Mouse (Mus musculus) urinary bladder, postnatal 4 days (tissue): Measurements from ENCODE around the gene Olfr1419.
"Not testable (repeated sequence)": the region's sequence is repeated elsewhere in the genome, so short reads cannot be mapped to it uniquely, and the experiment has no call there.

Experiments
- DNase-seq, 2 experiments: peaks; one replicate each; pipeline ENCODE4 v3.0.0; 2021 to 2022; ENCODE audit warnings: low spot score in 2 of 2

The Olfr1419 gene

DNA sequence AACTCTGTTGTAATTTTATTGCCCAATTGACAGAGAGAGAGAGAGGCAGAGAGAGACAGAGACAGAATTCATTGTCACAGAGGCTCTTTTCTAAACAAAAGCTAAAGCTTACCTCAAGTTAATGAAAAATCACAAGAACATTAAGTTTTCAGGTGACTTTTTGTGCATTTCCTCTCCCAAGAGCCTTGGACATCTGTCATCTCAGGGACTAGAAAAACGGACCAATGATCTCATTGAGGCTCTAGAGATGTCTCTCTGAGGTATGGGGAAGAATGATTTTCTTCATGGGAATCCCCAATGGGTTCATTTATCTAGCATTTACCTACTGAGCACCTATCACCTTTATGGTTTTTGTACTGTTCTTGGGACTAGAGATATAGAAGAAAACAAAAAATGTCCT lies at the start of gene Olfr1419:
TSS of gene Olfr1419 (minus strand) at position 101 of the 400 bp plus-strand sequence.
- no peak for DNase-seq

DNA sequence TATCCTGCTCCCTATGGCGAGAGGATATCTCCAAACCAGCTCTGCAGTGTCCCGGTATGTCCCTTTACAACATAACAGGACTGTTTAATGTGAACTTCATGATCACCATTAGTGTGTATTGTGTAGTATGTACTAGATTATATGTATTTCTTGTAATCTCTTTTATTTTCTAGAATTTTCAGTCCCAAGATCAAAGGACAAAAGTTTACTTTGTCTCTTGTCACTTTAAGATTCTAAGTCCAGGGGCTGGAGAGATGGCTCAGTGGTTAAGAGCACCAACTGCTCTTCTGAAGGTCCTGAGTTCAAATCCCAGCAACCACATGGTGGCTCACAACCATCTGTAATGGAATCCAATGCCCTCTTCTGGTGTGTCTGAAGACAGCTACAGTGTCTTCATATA lies 47.6 kb upstream of the Olfr1419 start:
- DNase-seq = not testable (repeated sequence)

DNA sequence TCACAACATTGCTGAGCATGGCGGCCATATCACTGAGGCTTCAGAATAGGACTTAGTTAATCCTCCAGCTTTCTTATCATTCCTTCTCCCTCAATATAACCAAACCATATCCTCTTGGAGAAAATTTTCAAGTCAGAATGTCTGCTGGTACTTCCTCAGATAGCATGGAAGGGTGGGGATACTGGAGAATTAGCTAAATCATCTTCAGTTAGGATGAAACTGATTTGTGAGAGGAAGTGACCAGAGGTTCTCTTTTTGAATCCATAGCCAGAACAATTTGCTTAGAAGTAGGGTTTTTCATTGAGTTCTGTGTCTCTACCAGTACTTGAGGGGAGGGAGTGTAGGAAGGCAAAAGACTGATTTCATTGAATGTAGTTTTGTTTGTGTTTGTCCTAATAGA lies 47.2 kb upstream of the Olfr1419 start:
- DNase-seq = no peak

DNA sequence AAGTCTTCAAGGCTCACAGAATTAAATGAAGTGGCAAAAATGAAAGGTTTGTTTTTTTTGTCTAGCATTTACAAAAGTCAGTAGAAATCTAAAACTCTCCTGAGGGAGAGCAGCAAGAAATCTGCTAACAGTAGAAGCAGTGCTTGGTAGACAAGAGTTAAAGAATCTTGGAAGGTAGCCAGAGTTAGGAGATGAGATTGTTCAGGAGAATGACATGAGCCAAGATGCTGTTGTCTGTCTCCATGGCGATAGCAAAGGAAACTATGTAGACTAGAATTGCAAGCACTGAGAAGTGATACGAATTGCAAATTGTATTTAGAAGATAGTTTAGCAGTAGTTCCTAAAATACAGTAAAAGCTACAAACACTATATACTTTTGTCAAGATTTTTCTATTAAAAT lies 40.9 kb upstream of the Olfr1419 start:
- no peak for DNase-seq

DNA sequence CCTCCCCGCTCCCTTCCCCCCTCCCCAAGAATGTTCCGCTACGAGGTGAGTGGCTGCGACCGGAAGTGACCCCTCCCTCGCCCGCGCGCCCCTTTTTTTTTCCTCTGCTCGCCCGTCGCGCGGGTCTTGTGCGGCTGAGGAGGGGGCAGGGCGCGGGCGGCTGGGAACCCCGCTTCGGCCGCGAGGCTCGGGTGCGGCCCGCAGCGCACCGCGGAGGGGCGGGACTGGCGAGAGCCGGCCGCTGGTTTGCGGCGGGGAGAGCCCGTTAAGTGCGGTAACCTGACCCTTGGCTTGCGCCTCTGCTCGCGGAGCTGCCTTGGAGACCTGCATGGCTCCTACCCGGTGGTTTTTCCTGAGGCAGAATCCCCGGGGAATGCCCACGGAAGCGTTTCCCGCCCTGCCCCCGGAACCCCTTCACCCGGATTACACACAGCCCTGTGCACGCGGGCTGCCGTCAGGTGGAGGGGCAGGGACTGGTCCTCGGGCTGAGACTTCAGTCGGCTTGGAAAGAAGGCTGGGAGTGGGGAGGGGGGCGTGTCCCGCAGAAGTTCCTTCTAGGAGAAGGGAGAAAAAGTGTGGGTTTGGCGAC lies 37.7 kb upstream of the Olfr1419 start:
- DNase-seq = peak; percentile 48 to 70

DNA sequence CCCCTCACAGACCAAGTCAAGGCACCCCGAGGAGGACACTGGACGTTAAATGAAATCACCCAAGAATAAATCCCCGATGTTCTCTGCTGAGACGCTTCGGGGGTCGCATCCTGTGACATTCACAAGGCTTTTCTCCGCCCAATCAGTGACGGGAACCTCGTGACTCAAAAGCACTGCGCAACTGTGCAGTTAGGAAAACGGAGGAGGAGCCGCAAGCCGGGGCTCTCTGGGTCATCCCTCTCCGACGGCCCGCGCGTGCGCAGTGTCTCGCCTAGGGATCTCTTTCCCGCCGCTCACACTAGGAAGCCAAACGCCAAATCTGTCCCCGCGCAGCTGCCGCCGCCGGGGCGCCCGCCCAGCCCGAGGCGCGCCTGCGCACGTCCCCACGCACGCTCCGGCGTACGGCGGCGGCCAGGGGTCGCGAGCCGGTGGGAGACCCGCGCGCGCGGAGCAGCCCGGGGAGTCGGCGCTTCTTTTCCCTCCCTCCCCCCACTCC lies 37.2 kb upstream of the Olfr1419 start, which contains the start of gene Patl1:
TSS of gene Patl1 (plus strand) at position 363 of the 496 bp plus-strand sequence.
- peak; percentile 97 to 99 for DNase-seq

DNA sequence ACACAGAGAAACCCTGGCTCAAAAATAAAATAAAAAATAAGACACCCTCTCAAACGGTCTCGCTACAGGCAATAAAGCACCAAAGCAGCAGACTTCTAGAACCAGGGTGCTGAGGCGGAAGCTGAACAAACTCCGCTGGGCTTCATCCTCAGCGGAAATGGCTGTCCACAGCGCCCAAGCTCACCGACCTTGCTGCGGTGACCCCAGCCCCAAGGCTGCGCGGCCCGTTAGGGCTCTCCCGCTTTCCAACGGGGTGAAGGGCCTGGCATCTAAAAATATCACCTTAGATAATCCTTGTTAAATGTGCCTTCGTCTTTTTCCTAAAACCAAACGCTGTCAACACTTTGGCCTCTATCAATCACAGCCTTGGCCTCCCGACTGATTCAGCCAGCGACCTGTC lies 36.7 kb upstream of the Olfr1419 start:
- no peak for DNase-seq

DNA sequence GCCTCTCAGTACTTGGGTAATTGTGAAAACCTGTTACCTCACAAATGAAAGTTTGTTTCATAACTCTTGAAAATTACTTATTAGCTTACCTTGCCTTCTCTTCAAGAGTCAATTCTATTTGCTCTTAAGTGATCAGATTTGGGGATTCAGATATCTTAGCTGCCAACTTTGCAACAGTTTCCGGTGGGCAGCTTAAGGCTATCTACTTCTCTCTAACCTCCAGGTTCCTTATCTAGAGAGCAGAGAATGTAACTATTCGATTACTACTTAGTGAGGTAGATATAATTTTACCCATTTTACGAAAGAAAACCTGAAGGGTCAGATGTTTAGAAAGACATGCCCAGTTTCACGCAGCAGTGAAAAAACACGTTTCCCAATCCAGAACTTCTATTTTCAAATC lies 36.1 kb upstream of the Olfr1419 start:
- no peak for DNase-seq

DNA sequence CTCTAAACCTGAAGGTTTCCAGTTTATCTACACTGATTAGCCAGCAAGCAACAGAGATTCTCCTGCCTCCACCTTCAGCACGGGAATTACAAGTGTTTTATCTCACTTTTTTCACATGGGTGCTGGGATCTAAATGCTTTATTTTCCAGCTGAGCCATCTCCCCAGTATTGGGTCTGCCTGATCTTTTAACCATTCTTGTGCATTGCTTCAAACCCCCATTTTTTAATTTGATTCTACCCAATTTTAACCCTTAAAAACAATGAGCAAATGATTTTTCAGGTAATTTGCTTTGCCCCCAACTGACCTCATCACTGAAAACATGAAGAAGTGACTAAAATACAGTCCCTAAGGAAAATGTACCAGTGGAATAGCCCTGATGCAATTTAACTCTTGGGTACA lies 11.4 kb upstream of the Olfr1419 start, which contains the start of gene Olfr1420:
TSS of gene Olfr1420 (plus strand) at position 301 of the 400 bp plus-strand sequence.
- DNase-seq = no peak

DNA sequence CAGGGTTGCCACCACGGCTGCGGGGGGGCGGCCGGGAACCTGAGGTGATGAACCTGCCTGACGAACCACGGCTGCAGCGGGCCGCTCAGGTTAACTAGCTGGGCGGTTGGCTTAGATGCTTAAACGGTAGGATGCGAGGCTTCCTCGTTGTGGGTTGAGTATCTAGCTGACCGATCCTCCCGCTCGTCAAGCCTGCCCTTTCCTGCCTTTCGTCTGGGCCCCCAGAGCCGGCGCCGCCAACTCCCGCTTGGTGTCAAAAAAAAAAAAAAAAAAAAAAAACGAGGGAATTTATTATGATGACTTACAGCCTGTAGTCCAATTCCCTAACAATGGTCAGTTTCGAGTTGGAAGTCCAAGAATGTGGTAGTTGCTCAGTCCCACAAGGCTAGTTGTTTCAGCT lies 3.5 kb upstream of the Olfr1419 start:
- not testable (repeated sequence) for DNase-seq

DNA sequence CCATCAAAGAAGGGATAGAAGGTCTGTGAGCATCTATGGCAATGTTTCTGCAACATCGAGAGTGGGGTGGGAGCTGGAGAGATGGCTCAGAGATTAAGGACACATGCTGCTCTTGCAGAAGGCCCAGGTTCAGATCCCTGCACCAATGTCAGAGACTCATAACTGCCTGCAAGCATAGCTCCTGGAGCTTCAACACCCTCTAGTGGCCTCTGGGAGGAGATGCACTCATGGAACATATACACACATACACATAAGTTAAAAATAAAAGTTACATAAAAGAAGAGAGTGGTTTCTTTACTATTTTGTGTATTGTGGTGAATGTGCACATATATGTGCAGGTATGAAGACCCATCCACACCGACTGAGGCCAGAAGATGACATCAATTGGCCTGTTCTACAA lies 7.1 kb downstream of the Olfr1419 start:
- no peak for DNase-seq

DNA sequence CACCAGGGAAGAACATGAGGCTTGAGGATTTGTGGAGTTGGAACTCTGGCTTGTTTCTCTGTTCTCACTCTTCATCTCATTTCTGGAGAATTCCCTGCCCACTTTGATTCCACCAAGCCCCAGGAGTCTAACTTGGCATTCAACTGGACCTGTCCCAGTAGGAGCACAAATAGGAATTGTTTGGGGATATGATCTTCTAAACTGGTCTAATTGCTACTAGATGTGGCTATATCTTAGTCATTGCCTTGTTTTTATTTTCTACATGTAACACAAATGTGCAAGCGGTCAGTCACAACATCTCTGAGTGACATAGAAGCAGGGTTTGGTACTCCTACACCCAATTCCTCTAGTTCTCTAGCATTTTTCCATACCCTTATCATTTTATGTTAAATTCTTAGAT lies 13.9 kb downstream of the Olfr1419 start, which contains the start of gene Olfr1418:
TSS of gene Olfr1418 (minus strand) at position 101 of the 400 bp plus-strand sequence.
- DNase-seq = no peak

DNA sequence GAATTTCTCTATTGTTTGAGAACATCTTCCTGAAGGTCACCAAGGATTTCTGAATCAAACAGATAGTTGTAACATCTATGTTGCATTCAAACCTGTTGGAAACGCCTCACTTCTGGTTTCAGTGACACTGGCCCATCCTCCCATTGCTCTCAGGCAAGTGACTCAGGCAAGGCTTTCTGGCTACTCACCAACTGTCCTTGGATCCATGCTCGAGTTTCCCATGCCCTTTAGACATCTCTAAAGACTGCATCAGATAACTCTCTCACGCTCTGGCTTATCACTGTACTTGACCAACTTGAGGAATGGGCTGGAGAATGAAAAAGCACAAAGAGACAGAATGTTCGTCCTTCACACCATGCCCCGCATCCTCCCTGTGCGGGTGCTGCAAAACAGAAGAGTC lies 18.4 kb downstream of the Olfr1419 start:
- DNase-seq = no peak

DNA sequence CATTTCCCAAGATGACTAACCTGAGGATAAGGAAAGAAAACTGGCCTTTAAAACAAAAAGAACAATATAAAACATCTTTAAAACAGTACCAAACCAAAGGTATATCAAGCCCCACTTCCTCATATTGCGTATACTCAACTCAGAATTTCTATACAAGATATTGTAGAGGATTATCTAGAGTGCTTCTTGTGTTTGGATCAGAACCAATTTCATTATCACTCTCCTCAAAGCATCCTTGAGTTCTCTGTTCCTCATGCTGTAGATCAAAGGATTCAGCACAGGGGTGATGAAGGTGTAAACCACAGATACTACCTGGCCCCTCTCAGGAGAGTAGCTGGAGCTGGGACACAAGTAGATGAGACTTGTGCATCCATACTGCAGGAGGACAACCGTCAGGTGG lies 20.1 kb downstream of the Olfr1419 start:
- no peak for DNase-seq

DNA sequence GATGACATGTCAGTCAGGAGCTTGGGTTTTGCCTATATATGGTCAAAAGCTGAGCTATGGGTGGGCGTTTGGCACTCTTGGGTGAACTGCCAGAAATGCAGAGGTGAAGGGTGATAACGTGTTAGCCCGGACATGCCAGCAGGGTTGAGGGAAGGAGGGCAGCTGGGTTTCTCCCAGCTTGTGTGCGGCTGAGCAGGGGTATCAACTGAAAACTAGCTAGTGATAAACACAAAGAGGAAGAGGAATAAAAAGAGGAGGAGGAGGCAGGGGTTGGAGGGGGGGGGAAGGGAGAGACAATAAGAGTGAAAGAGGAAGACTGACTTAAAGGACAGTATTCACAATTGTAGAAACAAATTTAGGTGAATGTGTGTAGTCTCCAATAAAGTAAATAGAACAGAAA lies 22.3 kb downstream of the Olfr1419 start:
- DNase-seq = no peak

DNA sequence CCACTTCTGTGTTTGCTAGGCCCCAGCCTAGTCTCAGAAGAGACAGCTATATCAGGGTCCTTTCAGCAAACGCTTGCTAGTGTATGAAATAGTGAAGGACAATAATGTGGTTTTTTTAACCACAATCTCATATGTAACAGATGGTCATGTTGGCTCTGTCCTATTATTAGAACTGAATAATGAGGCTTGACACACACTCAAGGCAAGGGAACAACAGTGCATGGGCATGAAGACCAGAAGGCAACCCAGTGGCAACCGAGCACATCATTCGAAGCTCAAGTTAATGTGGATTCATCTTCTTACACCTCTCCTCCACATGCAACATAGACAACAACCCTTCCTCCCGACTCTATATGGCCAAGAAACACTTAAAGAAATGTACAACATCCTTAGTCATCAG lies 28.6 kb downstream of the Olfr1419 start:
- no peak for DNase-seq

DNA sequence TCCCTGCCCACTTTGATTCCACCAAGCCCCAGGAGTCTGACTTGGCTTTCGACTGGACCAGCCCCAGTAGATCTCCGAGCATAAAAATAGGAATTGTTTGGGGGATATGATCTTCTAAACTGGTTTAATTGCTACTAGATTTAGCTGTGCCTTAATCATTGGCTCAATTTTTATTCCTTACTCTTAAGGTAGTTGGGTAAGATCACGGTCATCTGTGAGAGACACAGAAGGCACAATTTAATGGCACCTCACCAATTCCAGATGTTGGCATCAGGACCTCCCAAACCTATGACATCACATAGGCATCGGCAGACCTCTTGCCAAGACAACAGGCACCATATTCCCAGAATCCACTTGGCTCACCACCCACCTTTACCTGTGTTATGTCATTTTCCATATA lies 35.8 kb downstream of the Olfr1419 start, which contains the start of gene Olfr1417:
TSS of gene Olfr1417 (minus strand) at position 101 of the 400 bp plus-strand sequence.
- no peak for DNase-seq

DNA sequence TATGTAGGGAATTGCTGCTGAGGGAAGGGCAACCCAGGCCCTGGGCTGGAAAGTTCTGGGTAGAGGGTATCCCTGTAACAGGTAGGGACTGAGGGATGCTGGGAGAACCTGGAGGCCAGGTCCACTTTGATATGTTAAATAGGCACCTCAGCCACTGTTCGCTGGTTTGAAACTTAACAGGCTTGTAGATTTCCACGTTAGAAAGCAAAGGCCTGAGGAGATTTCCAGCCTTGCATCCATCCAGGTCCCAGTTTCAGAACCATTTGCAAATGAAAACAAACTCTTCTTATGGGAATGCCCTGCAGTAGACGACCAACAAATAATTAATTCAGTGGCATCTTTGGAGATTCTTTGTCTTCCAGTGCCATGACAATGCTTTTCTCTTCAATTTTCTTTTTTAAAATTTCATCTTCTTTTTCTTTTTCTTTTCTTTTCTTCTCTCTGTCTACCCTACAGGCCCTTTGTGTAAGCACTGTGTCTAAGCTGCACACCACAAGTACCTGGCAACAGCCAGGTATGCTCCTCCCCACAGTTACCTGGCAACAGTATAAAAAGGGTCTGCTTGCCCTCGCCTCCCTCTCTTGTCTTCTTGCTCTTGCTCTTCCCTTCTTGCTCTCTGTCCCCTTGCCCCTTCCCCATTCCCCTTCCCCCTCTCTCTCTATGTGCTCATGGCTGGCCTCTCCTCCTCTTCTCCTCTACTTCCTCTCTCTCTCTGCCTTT lies 51.4 kb downstream of the Olfr1419 start:
- no peak for DNase-seq

DNA sequence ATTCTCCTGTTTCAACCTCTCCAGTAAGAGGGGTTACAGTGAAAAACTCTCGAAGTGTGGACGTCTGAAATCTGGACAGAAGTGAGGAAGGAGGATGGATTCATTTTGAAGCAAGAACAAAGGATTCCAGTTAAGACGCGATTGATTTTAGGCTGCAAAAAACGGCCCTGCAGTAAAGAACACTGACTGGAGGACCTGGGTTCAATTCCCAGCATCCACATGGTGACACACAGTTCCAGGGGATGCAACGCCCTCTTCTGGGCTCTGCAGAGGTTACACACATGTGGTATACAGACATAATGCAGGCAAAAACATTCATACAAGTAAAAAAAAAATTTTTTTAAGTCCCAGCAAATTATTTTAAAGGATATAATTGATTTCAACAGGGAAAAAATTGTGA lies 54.7 kb downstream of the Olfr1419 start:
- no peak for DNase-seq

DNA sequence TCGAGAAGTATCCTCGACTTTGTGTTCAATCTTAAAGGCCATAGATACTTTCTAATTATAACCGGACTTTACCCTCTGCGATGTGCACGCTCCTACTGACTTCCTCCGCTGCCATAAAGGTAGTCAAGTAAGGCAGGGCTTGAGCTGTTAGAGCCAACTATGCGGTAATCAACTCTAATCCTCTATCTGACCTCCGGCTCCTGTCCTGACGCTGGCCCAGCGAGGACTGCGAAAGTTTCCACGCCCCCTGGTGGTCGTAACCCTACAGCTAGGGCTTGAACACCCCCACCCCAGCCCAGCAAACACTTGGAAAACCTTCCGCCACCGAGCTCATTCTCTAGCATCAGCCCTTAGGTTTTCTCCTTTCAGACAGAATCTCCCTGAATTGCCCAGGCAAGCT lies 55.1 kb downstream of the Olfr1419 start:
- DNase-seq = peak; percentile 64 to 87

DNA sequence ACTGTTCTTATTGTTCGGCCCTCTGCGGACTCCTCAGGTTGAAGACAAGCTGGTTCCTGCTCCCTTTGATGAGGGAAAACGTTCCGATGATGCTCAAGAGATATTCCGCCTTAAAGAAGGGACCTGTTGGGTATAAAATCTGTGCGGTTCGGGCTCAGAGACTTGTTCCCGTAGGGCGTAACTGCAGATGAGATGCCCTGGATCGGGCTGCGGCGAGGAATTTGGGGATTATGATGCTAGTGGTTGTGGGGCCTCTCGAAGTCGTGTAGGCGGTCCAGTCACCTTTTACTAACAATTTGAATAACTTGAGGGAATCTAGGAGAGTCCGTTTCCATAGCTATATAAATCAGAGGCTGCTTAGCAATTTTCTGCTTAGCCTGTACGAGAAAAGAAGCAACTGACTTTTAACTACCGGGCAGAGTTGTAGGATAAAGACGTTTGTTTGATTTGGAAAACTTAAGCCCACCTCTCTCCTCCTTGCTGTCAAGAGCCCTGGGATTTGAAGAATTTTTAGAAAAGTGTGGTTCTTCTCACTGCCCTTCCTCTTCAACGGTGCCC lies 55.7 kb downstream of the Olfr1419 start, which contains the start of gene Stx3:
TSS of gene Stx3 (minus strand) at position 261 of the 558 bp plus-strand sequence.
- DNase-seq = no peak
